Mouse (Mus musculus) hindlimb bud, embryonic 11.5 days (tissue): ENCODE data around the gene Tacc2.
"Not testable (repeated sequence)": the region's sequence is repeated elsewhere in the genome, so short reads cannot be mapped to it uniquely, and the experiment has no call there.

Experiments
- DNase-seq: peaks from one replicate; pipeline ENCODE4 v3.0.0-alpha.2; 2012; ENCODE audit warnings: low read depth, low spot score; ENCODE audit errors: extremely low spot score

Gene Tacc2

GRCm38 (mm10) chr7:130570472-130570871 lies 6.8 kb upstream of the Tacc2 start:
- DNase-seq: no peak

- no peak for DNase-seq
Measured at GRCm38 (mm10) chr7:130572821-130573220, 4.4 kb upstream of the Tacc2 start, which contains the start of gene Nsmce4a. Gene Nsmce4a, minus strand, starts transcription at chr7:130573118.

DNA sequence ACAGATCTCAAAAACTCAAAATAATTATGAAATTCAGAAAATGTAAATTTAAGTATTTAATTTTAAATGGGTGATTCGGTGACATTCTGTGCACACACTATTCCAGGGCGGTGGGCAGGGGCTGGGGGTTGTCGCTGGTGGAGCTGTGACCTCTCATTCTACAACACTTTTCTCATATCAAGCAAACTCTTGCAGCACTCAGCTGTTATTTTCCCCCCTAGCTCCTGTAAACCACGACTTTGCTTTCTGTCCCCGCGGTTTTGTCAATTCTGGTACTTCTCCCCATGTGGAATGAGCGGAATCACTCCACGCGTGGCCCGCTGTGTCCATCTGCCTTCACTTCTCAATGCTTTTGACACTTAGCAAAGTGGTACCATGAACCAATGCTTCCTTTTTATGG lies 3.5 kb upstream of the Tacc2 start:
- DNase-seq: no peak

GRCm38 (mm10) chr7:130574211-130574991 lies 2.8 kb upstream of the Tacc2 start:
- no peak for DNase-seq

DNA sequence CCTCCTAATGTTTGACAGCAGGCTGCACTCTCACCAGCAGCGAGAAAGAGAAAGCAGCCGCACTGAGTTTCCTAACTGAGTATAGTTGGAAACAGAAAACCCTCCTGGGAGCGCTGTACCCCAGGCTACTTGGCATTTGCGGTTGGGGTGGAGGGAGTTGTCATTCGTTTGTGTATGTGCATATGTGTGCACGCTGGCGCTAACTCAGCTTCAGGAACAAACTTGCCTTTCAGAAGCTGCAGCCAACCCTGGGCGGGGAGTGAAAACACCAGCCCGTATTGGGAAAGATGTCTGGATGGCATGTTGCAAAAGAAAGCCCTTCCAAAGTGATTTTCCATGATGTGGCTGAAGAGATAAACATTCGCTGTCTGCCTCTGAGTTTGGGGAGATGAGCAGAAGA lies 257 bp upstream of the Tacc2 start:
- DNase-seq: no peak

DNA sequence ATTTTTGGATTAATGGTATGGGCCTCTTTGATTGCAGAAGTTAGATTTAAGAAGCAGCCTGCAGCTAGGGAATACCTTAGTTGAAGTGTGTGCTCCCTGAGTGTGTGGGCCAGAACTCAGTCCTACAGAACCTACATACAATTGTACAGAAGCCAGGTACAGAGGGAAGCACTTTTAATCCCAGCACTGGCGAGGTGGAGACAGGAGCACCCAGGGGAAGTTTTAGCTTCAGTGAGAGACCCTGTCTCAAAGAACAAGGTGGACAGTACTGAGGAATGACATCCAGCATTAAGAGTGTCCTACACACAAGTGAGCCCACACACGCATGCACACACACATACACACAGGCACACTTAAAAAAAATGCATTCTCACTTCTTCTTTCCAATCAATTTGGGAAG lies 828 bp downstream of the Tacc2 start:
- no peak for DNase-seq

- DNase-seq: no peak
Measured at GRCm38 (mm10) chr7:130578607-130579006, 1.4 kb downstream of the Tacc2 start.

GRCm38 (mm10) chr7:130586521-130587072 lies 9.4 kb downstream of the Tacc2 start:
- DNase-seq: no peak

GRCm38 (mm10) chr7:130590081-130590828 lies 13.0 kb downstream of the Tacc2 start:
- no peak for DNase-seq

DNA sequence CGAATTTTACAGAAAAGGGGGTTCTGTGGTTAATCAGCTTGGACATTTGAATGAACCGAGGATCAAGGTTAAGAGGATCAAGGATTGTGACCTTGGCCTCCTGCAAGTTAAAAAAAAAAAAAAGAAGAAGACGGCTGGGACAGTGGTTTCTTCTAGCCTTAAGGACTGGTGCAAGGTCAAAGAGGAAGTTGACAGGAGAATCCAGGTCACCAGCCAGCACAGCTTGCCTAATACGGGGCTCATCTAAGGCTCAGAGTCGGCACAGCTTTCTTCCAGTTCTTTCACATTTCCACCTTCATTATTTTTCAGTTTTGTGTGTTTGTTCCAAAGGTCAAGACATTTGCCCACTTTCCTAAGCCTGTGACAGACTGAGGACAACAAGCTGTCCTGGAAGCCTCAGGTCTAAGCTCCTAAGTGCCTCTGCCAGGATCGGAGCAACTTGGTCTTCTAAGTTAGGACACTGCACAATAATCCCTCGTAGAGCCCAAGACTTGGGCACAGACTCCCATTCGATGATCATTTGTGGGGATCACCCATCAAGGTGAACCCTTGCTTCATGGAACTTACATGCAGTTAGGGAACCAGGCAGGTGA lies 13.7 kb downstream of the Tacc2 start:
- no peak for DNase-seq

GRCm38 (mm10) chr7:130592975-130593374 lies 15.7 kb downstream of the Tacc2 start:
- not testable (repeated sequence) for DNase-seq

DNA sequence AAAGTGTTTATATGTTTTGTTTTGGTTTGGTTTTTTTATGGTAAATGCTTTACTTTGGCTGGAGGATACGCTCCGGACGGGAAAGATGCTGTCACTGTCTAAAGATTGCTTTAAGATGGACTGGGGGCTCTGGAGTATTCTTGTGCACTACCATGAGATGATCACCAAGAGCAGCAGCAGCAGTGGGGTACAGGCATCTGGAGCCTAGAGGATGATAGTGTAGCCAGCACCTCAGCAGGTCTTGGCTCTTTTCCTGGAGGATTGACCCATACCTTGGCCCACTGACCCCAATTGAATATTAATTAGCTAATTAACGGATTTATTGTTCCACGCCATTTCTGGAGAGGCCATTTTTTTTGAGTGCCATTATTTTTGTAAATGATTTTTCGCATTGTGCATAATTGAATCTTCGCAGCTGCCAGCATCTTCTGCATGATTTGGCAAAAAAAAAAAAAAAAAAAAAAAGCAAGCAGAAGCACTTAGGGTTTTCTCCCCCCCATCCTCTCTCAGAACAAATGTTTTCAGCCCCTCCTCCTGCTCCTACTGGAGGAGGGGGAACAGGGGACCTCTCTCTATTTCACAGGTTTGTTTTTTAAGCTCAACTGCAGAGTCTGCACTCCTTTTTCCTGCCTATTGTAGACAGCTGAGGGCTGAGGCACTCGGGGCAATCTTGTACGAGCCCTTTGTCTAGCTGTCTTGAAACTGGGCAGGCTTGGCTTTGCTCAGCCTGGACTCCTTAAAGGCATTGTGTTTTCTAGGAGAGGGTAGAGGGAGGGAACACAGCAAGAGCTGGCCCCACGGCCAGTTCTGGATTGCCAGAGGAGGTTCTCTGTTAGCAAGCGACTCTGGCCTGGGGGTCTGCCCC lies 16.4 kb downstream of the Tacc2 start:
- DNase-seq: not testable (repeated sequence)

- DNase-seq: not testable (repeated sequence)
Measured at GRCm38 (mm10) chr7:130596079-130596855, 19.0 kb downstream of the Tacc2 start.

DNA sequence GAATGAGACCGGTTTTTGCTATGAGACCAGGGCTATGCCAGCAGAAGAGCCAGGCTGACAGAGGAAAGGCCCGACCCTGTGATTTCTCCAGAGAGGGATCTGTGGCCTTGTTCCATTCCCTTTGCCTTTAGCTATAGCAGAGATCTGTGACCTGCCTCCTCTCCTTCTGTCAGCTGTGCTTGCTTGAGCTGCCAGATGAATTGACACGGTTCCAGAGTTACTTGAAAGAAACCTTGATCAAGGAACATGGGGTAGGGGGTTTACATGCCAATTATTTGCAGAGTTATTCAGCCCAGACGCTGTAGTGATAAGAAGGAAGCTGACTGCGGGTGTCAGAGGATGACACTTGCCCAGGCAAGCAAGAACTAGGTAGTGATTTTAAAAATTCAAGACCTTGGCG lies 20.3 kb downstream of the Tacc2 start:
- DNase-seq: no peak

DNA sequence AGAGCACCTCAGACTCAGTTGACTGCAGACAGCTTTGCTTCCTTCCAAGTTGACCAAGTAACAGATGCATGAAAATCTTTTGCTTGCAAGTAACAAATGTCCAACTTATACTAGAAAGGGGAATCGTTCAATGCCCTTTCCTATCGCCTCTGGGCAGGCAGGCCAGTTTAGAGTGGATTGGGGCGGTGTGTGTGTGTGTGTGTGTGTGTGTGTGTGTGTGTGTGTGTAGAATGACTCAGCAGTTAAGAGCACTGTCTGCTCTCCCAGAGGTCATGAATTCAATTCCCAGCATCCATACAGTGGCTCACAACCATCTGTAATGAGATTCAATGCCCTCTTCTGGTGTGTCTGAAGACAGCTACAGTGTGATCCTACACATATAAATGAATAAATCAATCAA lies 22.8 kb downstream of the Tacc2 start:
- no peak for DNase-seq

DNA sequence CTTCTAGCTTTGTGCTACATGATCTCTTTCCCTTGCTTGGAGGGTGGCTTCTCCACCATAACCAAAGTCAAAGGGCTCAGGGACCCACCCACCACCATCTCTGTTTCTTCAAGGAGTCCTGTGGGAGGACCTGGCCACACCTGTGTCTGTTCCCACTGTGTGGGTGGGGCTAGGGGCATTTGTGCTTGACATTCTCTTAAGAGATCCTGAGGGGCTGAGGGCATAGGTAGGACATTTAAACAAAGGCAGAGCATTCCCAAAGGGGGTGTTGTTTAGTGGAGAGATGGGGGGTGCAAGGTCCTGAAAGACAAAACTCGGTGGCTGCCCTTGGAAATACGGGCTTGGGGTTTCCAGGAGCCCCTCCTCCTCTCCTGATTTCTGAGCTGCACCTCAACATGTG lies 23.3 kb downstream of the Tacc2 start:
- DNase-seq: no peak

GRCm38 (mm10) chr7:130602804-130603203 lies 25.6 kb downstream of the Tacc2 start:
- no peak for DNase-seq

DNA sequence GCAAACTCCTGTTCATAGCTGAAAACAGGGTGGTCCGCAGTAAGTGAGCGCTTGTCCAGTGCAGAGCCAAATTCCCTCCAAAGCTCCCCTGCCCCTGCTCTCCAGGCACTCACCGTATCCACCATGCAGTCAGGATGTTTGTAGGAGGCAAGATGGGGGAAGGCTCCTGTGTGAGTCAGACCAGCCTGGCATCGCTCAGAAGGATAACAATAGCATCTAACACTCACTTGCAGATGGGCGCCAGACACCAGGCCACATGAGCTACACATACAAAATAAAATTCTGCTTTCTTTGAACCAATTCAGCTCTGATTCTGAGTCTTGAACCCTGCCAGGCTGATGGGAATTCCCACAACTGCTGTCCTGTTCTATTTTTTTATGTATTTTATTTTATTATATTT lies 26.3 kb downstream of the Tacc2 start:
- no peak for DNase-seq

- no peak for DNase-seq
Measured at GRCm38 (mm10) chr7:130604390-130604789, 27.2 kb downstream of the Tacc2 start.

DNA sequence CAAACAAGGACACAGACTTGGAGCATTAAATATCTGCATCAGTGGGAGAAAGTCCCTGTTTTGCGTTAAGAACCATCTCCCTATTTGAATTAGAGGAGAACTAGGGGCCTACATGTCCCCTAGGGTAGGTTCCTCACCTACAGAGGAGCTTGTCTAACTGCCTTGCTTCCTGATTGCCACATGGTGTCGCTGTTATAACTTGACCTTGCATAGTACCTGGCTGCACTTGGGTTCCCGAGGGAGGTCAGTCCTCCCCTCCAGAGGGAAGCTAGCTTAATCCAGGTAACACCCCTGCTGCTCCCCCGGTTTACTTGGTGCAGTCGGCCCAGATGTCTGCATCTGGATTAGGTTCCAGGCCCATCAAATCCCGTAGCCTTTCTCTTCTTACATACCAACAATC lies 27.9 kb downstream of the Tacc2 start:
- DNase-seq: no peak
